Mouse (Mus musculus) gastrocnemius, adult 2 months (tissue): ENCODE measurements around the gene Zfp281. TPM values are rescaled to one million over a fixed set of nuclear protein-coding genes. Genes with fewer than 3 reads are reported as not detected.
A peak's percentile ranks its signal among the peaks of the same experiment; 100 is the strongest.

Experiments used
- DNase-seq: peaks from one replicate; pipeline ENCODE4 v3.0.0; 2022
- H3K27ac ChIP-seq: fragments of 200-600 bp; 2 replicates; pipeline ENCODE4 v1.8.1; 2022; ENCODE audit warnings: mild to moderate bottlenecking
- H3K4me3 ChIP-seq: fragments of 200-600 bp; 2 replicates; pipeline ENCODE4 v1.8.1; 2022; ENCODE audit warnings: mild to moderate bottlenecking, moderate library complexity
- CTCF ChIP-seq: fragments of 200-600 bp; IDR thresholded peaks from 2 replicates; pipeline ENCODE4 v1.8.1; 2022; ENCODE audit warnings: antibody characterized with exemption, mild to moderate bottlenecking, moderate library complexity
- intact Hi-C: fragments of 180-260 bp; cut with DNase I; formaldehyde crosslinking; loops from one replicate; pipeline ENCODE4 v1.15.1; 2025
- long read RNA-seq, 2 experiments: library from polyadenylated mRNA; stranded (forward); transcript quantifications; one replicate each; pipeline ENCODE4 v2.0.0; 2021
- total RNA-seq, 2 experiments: library from RNA; stranded (reverse); gene quantifications; 2 replicates each; pipeline ENCODE4 v1.2.3; 2021

Zfp281 gene
- 10 to 100 TPM; 10.1 to 15.0 TPM for total RNA-seq
- long read RNA-seq, experiment 1, full-length matches to known transcripts: 13 of 16 reads
- long read RNA-seq, experiment 1, partial matches to known transcripts: 3 of 16 reads
- long read RNA-seq, experiment 1, other reads (novel, unspliced or antisense): 0 of 16 reads
- long read RNA-seq, experiment 2, full-length matches to known transcripts: 14 of 17 reads
- long read RNA-seq, experiment 2, partial matches to known transcripts: 0 of 17 reads
- long read RNA-seq, experiment 2, other reads (novel, unspliced or antisense): 3 of 17 reads

GRCm38 (mm10) chr1:136624146-136625018 lies at the start of gene Zfp281:
Gene Zfp281 (plus strand): TSS chr1:136624901.
- Histone ChIP-seq H3K4me3 (peak within 1 kb of the TSS; percentile 97), H3K27ac (peak within 1 kb of the TSS; percentile 94)
- 0 out of 2 replicates have a peak, but pooled peaks have one; percentile 1 for TF ChIP-seq CTCF
- intact Hi-C loops: loop anchor here (5.0 to 10.0 kb wide), 4 partner anchors 58 to 1990 kb away; no protein-coding TSS in a partner anchor
- DNase-seq: peak; percentile 98

DNA sequence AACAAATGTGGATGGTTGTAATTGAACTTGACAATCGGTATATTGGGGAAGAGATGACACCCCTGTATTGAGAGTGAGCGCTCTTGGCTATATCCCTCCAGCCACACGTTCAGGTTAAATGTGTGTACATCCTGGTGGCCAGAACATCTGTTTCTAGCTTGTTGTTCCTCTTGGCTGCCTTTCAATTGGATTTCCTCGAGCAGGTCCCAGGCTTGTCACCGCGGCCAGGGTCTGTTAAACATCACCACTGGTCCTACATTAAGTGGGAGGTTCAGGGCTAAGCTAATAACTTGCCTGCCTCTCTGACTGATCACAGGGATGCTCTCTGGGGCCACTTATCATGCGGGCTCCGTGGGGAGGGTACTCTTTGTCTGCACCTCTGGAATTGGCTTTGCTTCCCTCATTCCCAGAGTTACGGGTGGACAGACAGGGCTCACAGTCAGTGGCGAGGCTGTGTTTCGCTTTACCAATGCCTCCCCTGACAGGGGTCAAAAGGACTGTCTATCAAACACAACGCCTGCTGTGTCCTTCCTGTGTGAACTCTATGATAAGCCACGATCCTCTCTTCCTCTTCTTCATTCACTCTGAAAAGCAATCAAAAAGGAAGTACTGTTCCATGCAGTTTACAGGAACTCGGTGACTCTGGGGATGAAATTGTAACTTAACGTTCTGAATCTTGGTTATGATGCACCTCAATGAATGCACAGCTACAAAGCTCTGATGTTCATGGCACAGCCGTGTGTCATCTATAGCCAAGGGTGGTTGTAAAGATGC lies 46.6 kb upstream of the Zfp281 start:
- no peak for TF ChIP-seq CTCF
- intact Hi-C loops: no loop called here
- no peak overlapping the region for H3K4me3 ChIP-seq
- H3K27ac ChIP-seq: no peak overlapping the region
- no peak for DNase-seq

DNA sequence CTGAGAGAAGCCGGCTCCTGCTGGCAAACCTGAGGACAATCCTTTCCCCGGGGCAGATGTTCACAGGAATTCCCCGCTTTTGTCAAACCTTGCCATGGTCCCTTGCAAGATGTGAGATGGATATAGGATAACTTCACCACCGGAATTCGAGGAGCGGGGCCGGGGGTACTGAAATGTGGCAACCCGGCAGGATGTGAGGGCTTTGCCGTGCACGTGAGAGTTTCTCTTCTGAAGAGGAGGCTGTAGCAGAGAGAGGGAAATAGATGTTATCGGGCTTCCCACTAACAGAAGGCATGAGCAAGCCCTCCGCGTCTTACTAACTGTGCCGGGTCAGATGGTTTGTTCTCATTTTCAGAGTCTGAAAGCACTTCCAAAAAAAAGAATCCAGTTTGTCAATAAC lies 45.3 kb upstream of the Zfp281 start:
- DNase-seq: no peak
- TF ChIP-seq CTCF: no peak
- H3K27ac ChIP-seq: no peak overlapping the region
- intact Hi-C loops: no loop called here
- H3K4me3 ChIP-seq: no peak overlapping the region

DNA sequence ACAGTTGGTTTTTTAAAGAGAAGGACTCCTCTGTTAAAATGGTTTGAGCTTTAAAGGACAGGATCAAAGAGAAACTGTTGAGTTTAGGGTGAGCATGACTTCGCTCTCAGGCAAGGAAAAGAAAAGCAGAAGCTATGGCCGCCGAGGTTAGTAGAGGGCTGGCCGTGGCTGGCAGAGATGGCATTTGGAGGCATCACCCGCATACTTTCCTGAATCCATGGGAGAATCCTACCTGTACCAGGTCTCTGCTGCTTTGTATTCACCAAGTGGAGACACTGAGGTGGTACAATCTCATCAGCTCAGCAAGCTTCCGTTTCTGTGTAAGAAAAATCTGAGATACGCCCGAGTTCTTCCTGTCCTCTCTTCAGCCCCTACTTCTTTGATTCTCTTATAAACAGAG lies 44.4 kb upstream of the Zfp281 start:
- H3K27ac ChIP-seq: no peak overlapping the region
- no peak overlapping the region for H3K4me3 ChIP-seq
- TF ChIP-seq CTCF: no peak
- DNase-seq: no peak
- intact Hi-C loops: no loop called here

DNA sequence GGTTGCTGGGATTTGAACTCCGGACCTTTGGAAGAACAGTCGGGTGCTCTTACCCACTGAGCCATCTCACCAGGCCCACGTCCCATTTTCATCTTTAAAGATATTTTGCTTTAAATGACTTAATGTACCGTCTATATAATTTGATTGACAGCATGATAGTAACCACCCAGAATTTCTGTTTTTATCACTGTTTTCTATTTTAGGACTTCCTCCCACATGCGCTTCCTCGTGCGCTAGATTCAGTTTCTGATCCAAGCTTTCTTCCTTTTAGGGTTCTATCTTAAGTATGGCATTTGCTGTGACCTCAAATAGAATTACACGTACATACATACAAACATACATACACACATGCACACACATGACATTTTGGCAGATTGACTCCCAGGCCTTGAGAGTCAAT lies 42.9 kb upstream of the Zfp281 start:
- Histone ChIP-seq H3K4me3 (no peak overlapping the region), H3K27ac (no peak overlapping the region)
- intact Hi-C loops: no loop called here
- no peak for DNase-seq
- TF ChIP-seq CTCF: no peak

DNA sequence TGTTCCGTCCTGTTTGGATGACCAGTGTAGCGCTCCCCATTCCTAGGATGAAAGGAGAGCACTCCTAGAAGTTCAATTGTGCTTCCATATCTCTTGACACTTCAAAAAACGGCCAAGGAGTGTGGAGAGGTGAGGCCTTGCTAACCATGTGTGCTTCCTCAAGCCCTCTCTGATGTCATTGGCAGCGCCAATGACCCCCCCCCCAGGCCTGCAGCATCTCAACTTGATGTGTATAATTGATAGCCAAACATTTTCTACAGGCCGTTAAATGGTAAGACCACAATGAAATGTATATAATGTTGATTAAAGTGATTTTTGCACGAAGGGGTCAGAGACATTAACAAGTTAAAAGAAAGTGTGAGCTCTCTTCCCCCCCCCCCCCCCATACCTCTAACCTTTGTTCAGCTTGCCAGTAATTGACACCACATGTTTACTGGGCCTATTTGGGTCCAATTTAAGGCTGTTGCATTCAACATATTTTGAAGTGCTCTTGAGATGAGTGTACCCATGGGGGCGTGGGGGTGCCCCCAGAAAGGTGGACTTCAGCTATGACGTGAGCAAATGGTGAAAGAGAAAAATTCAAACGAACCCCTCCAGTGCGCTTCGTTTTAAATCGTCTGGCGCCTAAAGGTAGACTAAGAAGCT lies 36.8 kb upstream of the Zfp281 start:
- no peak overlapping the region for H3K4me3 ChIP-seq
- TF ChIP-seq CTCF: no peak
- intact Hi-C loops: no loop called here
- H3K27ac ChIP-seq: no peak overlapping the region
- DNase-seq: no peak

GRCm38 (mm10) chr1:136588908-136589307 lies 35.8 kb upstream of the Zfp281 start:
- intact Hi-C loops: no loop called here
- no peak for DNase-seq
- Histone ChIP-seq H3K27ac (no peak overlapping the region), H3K4me3 (no peak overlapping the region)
- TF ChIP-seq CTCF: no peak

DNA sequence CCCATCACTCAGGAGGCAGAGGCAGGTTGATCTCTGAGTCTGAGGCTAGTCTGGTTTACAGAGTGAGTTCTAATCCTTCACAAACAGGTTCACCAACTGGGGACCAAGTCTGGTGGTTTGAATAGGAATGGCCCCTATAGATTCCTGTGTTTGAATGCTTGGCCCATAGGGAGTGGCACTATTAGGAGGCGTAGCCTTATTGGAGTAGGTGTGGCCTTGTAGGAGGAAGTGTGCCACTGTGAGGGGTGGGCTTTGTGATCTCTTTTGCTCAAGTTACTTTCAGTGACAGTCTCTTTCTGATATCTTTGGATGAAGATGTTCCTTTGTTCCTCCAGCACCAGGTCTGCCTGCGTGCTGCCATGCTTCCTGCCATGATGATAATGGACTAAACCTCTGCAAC lies 32.0 kb upstream of the Zfp281 start:
- no peak overlapping the region for H3K4me3 ChIP-seq
- no peak for DNase-seq
- intact Hi-C loops: no loop called here
- TF ChIP-seq CTCF: no peak
- H3K27ac ChIP-seq: no peak overlapping the region

- intact Hi-C loops: no loop called here
- no peak for TF ChIP-seq CTCF
- no peak for DNase-seq
- Histone ChIP-seq H3K27ac (no peak overlapping the region), H3K4me3 (no peak overlapping the region)
Measured at GRCm38 (mm10) chr1:136594235-136594850, 30.4 kb upstream of the Zfp281 start.

GRCm38 (mm10) chr1:136596821-136597220 lies 27.9 kb upstream of the Zfp281 start:
- Histone ChIP-seq H3K27ac (no peak overlapping the region), H3K4me3 (no peak overlapping the region)
- no peak for DNase-seq
- TF ChIP-seq CTCF: no peak
- intact Hi-C loops: no loop called here

GRCm38 (mm10) chr1:136598286-136598685 lies 26.4 kb upstream of the Zfp281 start:
- no peak overlapping the region for H3K4me3 ChIP-seq
- intact Hi-C loops: no loop called here
- TF ChIP-seq CTCF: no peak

GRCm38 (mm10) chr1:136600067-136600466 lies 24.6 kb upstream of the Zfp281 start:
- no peak overlapping the region for H3K27ac ChIP-seq
- TF ChIP-seq CTCF: no peak
- H3K4me3 ChIP-seq: no peak overlapping the region
- DNase-seq: no peak
- intact Hi-C loops: no loop called here

More at GRCm38 (mm10) chr1:136598286-136598685, 26.4 kb upstream of the Zfp281 start:
- DNase-seq: no peak
- no peak overlapping the region for H3K27ac ChIP-seq
